Mouse (Mus musculus) ZHBTc4 (cell line): ENCODE results near the gene Ccdc42.

ENCODE experiments used
- DNase-seq: peaks from one replicate; pipeline ENCODE4 v3.0.0-alpha.2; 2011; ENCODE audit warnings: low read depth, low spot score

Gene Ccdc42

GRCm38 (mm10) chr11:68586721-68587120 lies at the start of gene Ccdc42:
Gene Ccdc42, plus strand, starts transcription at chr11:68587021.
- DNase-seq: no peak

GRCm38 (mm10) chr11:68539621-68540020 lies 47.2 kb upstream of the Ccdc42 start:
- DNase-seq: no peak

GRCm38 (mm10) chr11:68544554-68544953 lies 42.3 kb upstream of the Ccdc42 start:
- no peak for DNase-seq

DNA sequence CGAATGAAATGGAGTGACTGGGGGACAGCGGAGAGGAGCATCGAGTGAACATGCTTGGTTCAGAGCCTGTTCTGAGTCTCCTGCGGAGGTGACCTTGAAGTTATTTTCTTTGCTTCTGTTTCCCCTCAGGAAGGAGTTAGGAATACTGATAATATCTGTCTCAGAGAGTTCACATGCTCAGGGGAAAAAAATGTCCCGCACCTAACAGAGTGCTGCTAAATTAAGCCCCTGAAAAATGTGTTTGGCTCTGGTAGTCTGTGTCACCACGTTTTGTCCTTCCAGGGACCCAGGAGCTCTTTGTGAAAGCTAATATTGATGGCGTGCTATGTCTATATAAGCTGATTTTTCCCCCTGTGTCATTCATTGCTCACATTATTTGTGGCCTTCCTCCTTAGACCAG lies 41.6 kb upstream of the Ccdc42 start:
- no peak for DNase-seq

DNA sequence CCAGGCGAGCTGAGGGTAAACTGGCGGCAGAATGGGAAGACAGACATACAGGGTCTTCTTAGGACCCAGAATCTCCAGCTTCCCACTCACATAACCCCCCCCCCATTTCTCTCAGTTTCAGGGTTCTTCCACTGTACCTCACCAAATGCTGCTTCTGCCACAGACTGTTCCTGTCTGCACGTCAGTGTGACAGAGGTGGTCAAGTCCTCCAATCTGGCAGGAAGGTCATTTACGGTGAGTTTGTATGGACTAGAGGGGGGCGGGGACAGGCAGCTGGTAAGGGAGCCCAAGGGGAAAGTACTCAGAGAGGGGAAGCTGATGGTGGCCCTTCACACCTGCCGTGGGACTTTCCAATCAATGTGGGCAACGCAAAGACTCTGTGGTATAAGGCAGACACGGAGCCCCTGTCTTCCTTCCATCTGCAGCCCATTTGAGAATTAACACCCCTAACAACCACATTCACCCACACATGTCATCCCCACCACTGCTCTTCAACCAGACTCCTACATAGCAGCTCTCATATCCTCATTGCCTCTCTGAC lies 41.1 kb upstream of the Ccdc42 start:
- no peak for DNase-seq

GRCm38 (mm10) chr11:68547484-68547883 lies 39.3 kb upstream of the Ccdc42 start:
- no peak for DNase-seq

- DNase-seq: no peak
Measured at GRCm38 (mm10) chr11:68549597-68549996, 37.2 kb upstream of the Ccdc42 start.

DNA sequence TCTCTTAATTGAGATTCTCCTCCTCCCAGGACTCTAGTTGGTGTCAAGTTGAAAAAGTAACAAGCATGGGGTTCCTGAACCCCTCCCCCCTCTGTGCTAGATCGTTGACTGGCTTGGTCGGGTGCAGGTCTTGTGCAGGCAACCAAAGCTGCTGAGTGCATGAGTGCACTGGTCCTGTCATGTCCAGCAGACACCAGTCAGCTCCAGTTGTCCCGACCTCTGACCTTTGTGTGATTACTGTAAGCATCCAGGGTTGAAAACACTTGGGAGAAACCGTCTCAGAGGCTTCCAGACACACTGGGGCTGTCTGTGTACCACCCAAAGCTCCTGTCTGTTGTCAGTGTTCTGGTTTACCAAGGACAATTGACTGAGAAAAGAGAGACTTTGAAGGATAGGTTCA lies 36.5 kb upstream of the Ccdc42 start:
- DNase-seq: peak; percentile 55

- DNase-seq: peak; percentile 72
Measured at GRCm38 (mm10) chr11:68553981-68554471, 32.8 kb upstream of the Ccdc42 start.

GRCm38 (mm10) chr11:68555918-68556584 lies 30.8 kb upstream of the Ccdc42 start, which contains the start of gene Mfsd6l:
Gene Mfsd6l, plus strand, starts transcription at chr11:68556186.
- peak; percentile 43 for DNase-seq

DNA sequence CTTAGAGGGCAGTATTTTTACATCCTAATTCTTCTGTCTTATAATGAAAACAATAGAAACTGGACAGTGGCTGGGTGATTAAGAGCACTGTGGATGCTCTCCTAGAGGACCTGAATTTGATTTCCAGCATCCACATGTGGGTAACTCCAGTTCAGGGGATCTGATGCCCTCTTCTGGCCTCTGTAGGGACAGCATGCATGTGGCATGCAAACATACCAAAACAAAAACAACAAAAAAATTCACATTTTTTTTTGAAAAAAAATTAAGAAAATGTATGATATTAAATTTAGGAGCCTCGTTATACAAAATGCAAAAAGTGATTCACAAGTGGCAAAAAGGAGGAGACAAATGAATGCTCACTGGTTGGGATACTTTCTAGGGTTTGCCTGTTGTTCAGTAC lies 27.3 kb upstream of the Ccdc42 start:
- peak; percentile 44 for DNase-seq

GRCm38 (mm10) chr11:68561957-68562950 lies 24.6 kb upstream of the Ccdc42 start:
- DNase-seq: no peak

- no peak for DNase-seq
Measured at GRCm38 (mm10) chr11:68564356-68565031, 22.3 kb upstream of the Ccdc42 start.

DNA sequence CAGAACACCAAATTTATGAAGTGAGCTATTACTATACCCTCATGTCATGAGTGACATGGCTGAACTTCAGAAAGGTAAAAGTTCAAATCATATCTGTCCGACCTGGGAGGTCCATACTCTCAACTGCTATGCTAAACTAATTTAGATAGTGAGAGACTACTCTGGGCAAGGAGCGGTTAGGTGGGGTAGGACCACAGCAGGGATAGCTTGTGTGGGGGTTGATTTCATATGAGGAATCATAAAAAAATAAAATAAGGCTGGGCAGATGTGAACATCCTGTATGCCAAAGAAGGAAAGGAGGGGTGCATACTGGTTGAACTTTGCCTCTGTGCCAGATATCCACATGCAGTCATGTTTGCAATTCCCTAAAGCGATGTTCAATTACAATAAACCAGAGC lies 21.8 kb upstream of the Ccdc42 start:
- DNase-seq: no peak

- DNase-seq: peak; percentile 72
Measured at GRCm38 (mm10) chr11:68566447-68567059, 20.3 kb upstream of the Ccdc42 start.

GRCm38 (mm10) chr11:68570861-68571260 lies 16.0 kb upstream of the Ccdc42 start:
- no peak for DNase-seq

DNA sequence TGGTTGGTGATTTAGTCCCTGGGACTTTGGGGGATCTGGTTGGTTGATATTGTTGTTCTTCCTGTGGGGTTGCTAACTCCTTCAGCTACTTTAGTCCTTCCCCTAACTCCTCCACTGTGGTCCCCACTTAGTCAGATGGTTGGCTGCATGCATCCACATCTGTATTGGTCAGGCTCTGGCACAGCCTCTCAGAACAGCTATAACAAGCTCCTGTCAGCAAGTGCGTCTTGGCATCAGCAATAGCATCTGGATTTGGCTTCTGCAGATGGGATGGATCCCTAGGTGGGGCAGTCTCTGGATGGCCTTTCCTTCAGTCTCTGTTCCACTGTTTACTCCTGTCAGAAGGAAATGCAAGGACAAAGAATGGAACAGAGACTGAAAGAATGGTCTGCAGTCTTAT lies 9.7 kb upstream of the Ccdc42 start:
- DNase-seq: no peak

DNA sequence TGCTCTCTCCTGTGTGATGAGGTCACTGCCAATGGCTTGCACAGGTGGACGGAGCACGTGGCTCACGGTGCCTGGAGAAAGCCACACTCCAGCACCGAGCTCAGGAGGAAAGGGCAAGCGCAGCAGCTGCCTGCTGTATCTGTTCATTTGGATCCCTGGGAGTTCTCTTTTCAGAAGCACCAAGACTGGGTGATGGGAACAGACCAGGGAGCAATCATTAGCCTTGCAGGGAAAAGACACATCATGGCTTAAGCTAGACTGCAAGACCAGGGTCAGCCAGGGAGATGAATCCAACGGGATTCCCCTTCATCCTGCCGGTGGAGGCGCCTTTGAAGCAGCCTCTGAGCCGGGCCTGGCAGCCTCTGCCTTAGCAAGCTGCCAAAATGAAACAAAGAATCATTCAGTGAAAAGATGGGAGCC lies 7.3 kb upstream of the Ccdc42 start:
- peak; percentile 16 for DNase-seq

- DNase-seq: no peak
Measured at GRCm38 (mm10) chr11:68580566-68580965, 6.3 kb upstream of the Ccdc42 start.

- no peak for DNase-seq
Measured at GRCm38 (mm10) chr11:68583225-68583624, 3.6 kb upstream of the Ccdc42 start.

GRCm38 (mm10) chr11:68583906-68584480 lies 2.8 kb upstream of the Ccdc42 start:
- DNase-seq: no peak
